Mouse (Mus musculus): ENCODE measurements at regions not wholly inside any gene's neighbourhood (a gene's known extent, or its start where the extent isn't known, plus 50 kb on each side); places are given as distances from the start of the nearest gene placed in this dataset.

- no peak overlapping the region for H3K4me2 ChIP-seq (replicated peaks)
- ATAC-seq = no peak
- H3K4me1 ChIP-seq (replicated peaks) = peaks cover 22% of the 10 kb centered on the region
- no peaks in the 10 kb centered on the region for H3K9me3 ChIP-seq
- H3K4me3 ChIP-seq (replicated peaks) = no peak overlapping the region
- H3K9ac ChIP-seq (replicated peaks) = no peak overlapping the region
- peaks cover 42% of the 10 kb centered on the region for H3K27me3 ChIP-seq
- 40% methylated on average over 11 of the region's 13 CpGs for WGBS
- H3K36me3 ChIP-seq = no peaks in the 10 kb centered on the region
- no peak overlapping the region for H3K27ac ChIP-seq
Observed at GRCm38 (mm10) chr5:33529771-33530170, 96.0 kb upstream of the Nkx1-1 start.

DNA sequence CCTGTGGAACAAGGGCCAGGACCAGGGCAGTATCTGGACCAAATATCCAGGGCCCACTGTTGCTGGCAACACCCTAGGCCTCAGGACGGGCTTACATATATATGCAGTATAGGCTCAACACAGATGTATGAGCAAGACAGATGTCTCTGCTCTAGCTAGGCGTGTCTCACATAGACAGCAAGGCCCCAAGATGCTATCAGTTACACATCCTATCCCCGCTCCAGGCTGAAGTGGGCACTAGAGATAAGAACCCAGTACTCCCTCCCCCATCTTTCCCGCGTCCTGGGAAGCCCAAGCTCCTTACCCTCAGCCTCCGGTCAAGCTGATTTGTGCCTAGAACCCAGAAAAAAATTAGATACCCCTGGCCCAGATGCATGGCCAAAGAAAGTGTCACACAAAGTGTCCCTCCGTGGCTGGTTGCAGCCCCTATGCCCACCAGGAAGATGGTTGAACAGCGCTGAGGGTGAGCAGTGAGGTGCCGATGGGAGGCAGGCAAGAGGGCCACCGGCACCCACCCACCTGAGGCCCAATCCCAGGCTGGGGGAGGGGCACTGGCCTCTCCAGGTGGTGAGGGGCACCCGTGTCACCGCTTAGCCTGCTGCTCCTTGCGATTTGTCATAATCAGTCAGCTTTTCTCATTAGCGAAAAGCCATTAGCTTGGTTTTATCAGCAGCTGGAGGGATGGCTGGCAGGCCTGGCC lies 95.3 kb upstream of the Nkx1-1 start:
- Histone ChIP-seq H3K4me1 (replicated peaks) (peaks cover 15% of the 10 kb centered on the region), H3K27ac (no peak overlapping the region), H3K9me3 (no peaks in the 10 kb centered on the region), H3K27me3 (peaks cover 36% of the 10 kb centered on the region), H3K4me2 (replicated peaks) (no peak overlapping the region), H3K9ac (replicated peaks) (no peak overlapping the region), H3K36me3 (no peaks in the 10 kb centered on the region), H3K4me3 (replicated peaks) (no peak overlapping the region)
- 74% methylated on average over 14 of the region's 14 CpGs for WGBS
- ATAC-seq = no peak

DNA sequence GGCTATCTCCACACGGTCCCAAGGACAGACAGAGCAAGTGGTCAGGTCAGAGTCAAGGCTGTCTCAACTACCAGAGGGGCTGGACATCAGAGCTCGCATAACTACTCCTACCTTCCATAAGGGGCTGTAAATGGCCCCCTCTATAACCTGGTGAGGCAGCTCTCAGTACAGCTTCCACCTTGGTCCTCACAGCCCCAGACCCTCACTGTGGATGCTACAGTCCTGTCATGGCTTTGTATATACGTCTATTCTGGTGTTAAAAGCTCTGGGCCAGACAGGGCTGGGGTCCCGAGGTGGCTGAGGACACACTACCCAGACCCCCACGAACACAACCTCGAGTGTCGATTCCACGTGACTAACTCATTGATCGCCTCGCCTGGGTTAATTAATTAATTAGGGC lies 94.0 kb upstream of the Nkx1-1 start:
- H3K27me3 ChIP-seq = peaks cover 22% of the 10 kb centered on the region
- H3K4me1 ChIP-seq (replicated peaks) = 0 out of 2 replicates have a peak, but pooled peaks cover 12% of the 10 kb centered on the region
- H3K36me3 ChIP-seq = no peaks in the 10 kb centered on the region
- no peak overlapping the region for H3K9ac ChIP-seq (replicated peaks)
- H3K27ac ChIP-seq = no peak overlapping the region
- WGBS = 77% methylated on average over 10 of the region's 10 CpGs
- H3K9me3 ChIP-seq = no peaks in the 10 kb centered on the region
- 0 out of 2 replicates have a peak, but pooled peaks have one; percentile 50 for ATAC-seq
- H3K4me2 ChIP-seq (replicated peaks) = no peak overlapping the region
- no peak overlapping the region for H3K4me3 ChIP-seq (replicated peaks)

- no peak overlapping the region for H3K4me2 ChIP-seq (replicated peaks)
- WGBS = 87% methylated on average over 8 of the region's 8 CpGs
- H3K27ac ChIP-seq = no peak overlapping the region
- H3K4me3 ChIP-seq (replicated peaks) = no peak overlapping the region
- 0 out of 2 replicates have a peak, but pooled peaks cover 12% of the 10 kb centered on the region for H3K4me1 ChIP-seq (replicated peaks)
- no peak for ATAC-seq
- H3K9me3 ChIP-seq = no peaks in the 10 kb centered on the region
- no peak overlapping the region for H3K9ac ChIP-seq (replicated peaks)
- peaks cover 20% of the 10 kb centered on the region for H3K27me3 ChIP-seq
- H3K36me3 ChIP-seq = no peaks in the 10 kb centered on the region
Observed at GRCm38 (mm10) chr5:33527316-33527715, 93.5 kb upstream of the Nkx1-1 start.

- 77% methylated on average over 16 of the region's 16 CpGs for WGBS
Observed at GRCm38 (mm10) chr5:33521951-33522742, 88.4 kb upstream of the Nkx1-1 start.

DNA sequence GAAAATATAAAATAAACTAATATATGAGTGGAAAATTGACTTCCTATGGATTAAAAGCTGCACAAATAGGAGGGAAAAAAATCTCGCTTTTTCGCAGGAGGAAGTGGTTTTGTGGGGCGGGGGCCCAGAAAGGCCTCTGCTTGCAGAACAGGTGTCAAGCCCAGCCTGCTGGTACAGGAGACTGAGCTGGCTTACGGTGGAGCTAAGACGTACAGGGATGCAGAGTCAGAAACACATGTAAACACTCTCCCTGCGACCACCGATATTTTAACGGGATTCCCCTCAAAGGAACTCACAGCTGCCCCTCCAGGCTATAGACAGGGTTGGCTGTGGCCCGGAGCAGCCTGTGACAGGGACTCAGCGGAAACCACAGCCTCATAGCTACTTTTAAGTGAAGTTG lies 87.1 kb upstream of the Nkx1-1 start:
- no peak overlapping the region for H3K4me3 ChIP-seq (replicated peaks)
- 73% methylated on average over 10 of the region's 10 CpGs for WGBS
- H3K9me3 ChIP-seq = no peaks in the 10 kb centered on the region
- ATAC-seq = no peak
- H3K36me3 ChIP-seq = no peaks in the 10 kb centered on the region
- H3K9ac ChIP-seq (replicated peaks) = no peak overlapping the region
- H3K4me1 ChIP-seq (replicated peaks) = peaks cover 8% of the 10 kb centered on the region
- no peak overlapping the region for H3K27ac ChIP-seq
- no peak overlapping the region for H3K4me2 ChIP-seq (replicated peaks)
- H3K27me3 ChIP-seq = 0 out of 2 replicates have a peak, but pooled peaks cover 3% of the 10 kb centered on the region

More at GRCm38 (mm10) chr5:33521951-33522742, 88.4 kb upstream of the Nkx1-1 start:
- no peak overlapping the region for H3K4me2 ChIP-seq (replicated peaks)
- no peak overlapping the region for H3K4me3 ChIP-seq (replicated peaks)
- no peaks in the 10 kb centered on the region for H3K9me3 ChIP-seq
- H3K27ac ChIP-seq = no peak overlapping the region
- no peak overlapping the region for H3K9ac ChIP-seq (replicated peaks)
- no peaks in the 10 kb centered on the region for H3K36me3 ChIP-seq
- peaks cover 9% of the 10 kb centered on the region; the same call in 1 of the 2 replicates for H3K27me3 ChIP-seq
- H3K4me1 ChIP-seq (replicated peaks) = peaks cover 8% of the 10 kb centered on the region
- no peak for ATAC-seq

DNA sequence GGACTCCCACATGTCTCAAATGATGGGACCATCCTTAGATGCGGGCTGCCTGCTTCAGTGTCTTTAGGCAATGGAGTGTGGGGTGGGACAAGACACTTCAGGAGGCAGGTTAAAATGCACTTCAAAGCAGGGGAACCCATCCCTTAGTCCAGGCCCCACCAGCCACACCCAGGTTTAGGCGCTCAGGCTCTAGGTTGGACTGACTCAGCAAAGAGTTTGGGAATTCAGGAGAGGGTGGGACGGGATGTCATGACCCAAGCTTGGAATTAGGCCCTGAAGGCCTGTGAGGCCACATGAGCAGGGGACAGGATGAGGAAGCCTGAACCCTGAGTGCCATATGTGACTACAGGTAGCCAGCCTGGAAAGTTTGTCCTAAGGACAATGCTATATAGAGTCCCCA lies 85.6 kb upstream of the Nkx1-1 start:
- Histone ChIP-seq H3K27ac (no peak overlapping the region), H3K4me3 (replicated peaks) (no peak overlapping the region), H3K36me3 (no peaks in the 10 kb centered on the region), H3K9ac (replicated peaks) (no peak overlapping the region), H3K4me2 (replicated peaks) (no peak overlapping the region), H3K4me1 (replicated peaks) (peaks cover 8% of the 10 kb centered on the region), H3K27me3 (0 out of 2 replicates have a peak, but pooled peaks cover 3% of the 10 kb centered on the region), H3K9me3 (no peaks in the 10 kb centered on the region)
- WGBS = 84% methylated on average over 3 of the region's 3 CpGs
- ATAC-seq = no peak

GRCm38 (mm10) chr5:33518860-33519259 lies 85.1 kb upstream of the Nkx1-1 start:
- no peaks in the 10 kb centered on the region for H3K9me3 ChIP-seq
- H3K4me1 ChIP-seq (replicated peaks) = peaks cover 8% of the 10 kb centered on the region
- no peak overlapping the region for H3K9ac ChIP-seq (replicated peaks)
- H3K4me3 ChIP-seq (replicated peaks) = no peak overlapping the region
- H3K4me2 ChIP-seq (replicated peaks) = no peak overlapping the region
- H3K36me3 ChIP-seq = no peaks in the 10 kb centered on the region
- H3K27ac ChIP-seq = no peak overlapping the region
- peak; percentile 38; the same call in 1 of the 2 replicates for ATAC-seq
- H3K27me3 ChIP-seq = 0 out of 2 replicates have a peak, but pooled peaks cover 3% of the 10 kb centered on the region
- 20% methylated on average over 6 of the region's 6 CpGs for WGBS

DNA sequence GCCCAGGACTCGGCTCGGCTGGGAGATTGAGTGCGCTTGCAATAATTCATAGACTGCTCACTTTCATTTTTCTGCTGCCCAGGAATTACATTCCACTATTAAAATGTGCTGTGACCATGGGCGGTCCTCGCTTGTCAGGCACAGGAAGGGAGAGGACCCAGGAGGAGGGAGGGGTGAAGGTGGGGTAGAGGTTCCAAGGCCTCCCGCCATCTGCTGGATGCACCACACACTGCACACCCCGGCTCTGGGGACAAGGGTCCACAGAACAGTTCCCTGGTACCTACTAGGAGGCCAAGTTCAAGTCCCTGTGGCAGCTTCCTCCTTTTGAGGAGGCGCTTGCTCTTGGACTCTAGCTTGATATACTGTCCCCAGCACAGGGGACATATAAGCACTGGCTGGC lies 83.8 kb upstream of the Nkx1-1 start:
- Histone ChIP-seq H3K4me2 (replicated peaks) (no peak overlapping the region), H3K9ac (replicated peaks) (no peak overlapping the region), H3K27me3 (peaks cover 12% of the 10 kb centered on the region; the same call in 1 of the 2 replicates), H3K4me3 (replicated peaks) (no peak overlapping the region), H3K4me1 (replicated peaks) (peaks cover 10% of the 10 kb centered on the region), H3K9me3 (no peaks in the 10 kb centered on the region), H3K36me3 (no peaks in the 10 kb centered on the region), H3K27ac (no peak overlapping the region)
- no peak for ATAC-seq
- WGBS = 71% methylated on average over 8 of the region's 8 CpGs

DNA sequence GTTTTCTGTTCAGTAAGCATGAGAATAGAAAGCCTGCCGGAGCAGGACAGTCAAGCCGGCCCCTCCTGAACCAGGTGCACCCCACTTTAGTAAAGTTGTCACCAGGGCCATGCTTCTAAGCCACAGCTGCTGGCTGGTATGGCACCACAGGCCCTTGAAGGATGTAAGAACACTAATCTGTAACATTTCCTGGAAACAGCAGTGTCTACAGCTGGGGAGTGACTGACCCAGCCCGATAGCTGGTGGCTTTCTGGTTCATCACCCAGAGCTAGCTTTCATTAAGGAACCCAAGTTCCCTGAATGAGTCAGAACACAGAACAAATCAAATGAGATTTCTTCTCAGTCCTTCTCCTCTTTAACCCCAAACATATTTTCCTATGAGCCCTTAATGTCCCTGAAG lies 82.4 kb upstream of the Nkx1-1 start:
- Histone ChIP-seq H3K4me2 (replicated peaks) (no peak overlapping the region), H3K4me3 (replicated peaks) (no peak overlapping the region), H3K27me3 (peaks cover 18% of the 10 kb centered on the region), H3K9me3 (no peaks in the 10 kb centered on the region), H3K27ac (no peak overlapping the region), H3K4me1 (replicated peaks) (peaks cover 25% of the 10 kb centered on the region), H3K9ac (replicated peaks) (no peak overlapping the region), H3K36me3 (no peaks in the 10 kb centered on the region)
- ATAC-seq = no peak
- 90% methylated on average over 3 of the region's 3 CpGs for WGBS

- Histone ChIP-seq H3K27ac (peak overlapping the region; percentile 70), H3K4me2 (replicated peaks) (peak overlapping the region; percentile 46), H3K9me3 (no peaks in the 10 kb centered on the region), H3K27me3 (peaks cover 34% of the 10 kb centered on the region), H3K9ac (replicated peaks) (peak overlapping the region; percentile 45), H3K36me3 (no peaks in the 10 kb centered on the region), H3K4me1 (replicated peaks) (peaks cover 19% of the 10 kb centered on the region), H3K4me3 (replicated peaks) (peak overlapping the region; percentile 18)
- WGBS = 20% methylated on average over 22 of the region's 22 CpGs
- peak; percentile 61 for ATAC-seq
Observed at GRCm38 (mm10) chr5:33512253-33512884, 78.6 kb upstream of the Nkx1-1 start.

Data from midbrain, embryonic 13.5 days (tissue).